Mouse (Mus musculus) stomach, postnatal 0 days (tissue): ENCODE measurements around the gene Slc22a23.

Experiments
- CTCF ChIP-seq: IDR thresholded peaks from 2 replicates; pipeline ENCODE4 v1.5.1; 2016; ENCODE audit warnings: antibody characterized with exemption, low read depth, mild to moderate bottlenecking, moderate library complexity
- EP300 ChIP-seq: optimal IDR thresholded peaks from 2 replicates; pipeline ENCODE3; 2016; ENCODE audit warnings: antibody characterized with exemption

GRCm38 (mm10) chr13:34163304-34163975 is 181.5 kb downstream of the Slc22a23 start:
- TF ChIP-seq CTCF: no peak
- no peak for TF ChIP-seq EP300
